Mouse (Mus musculus) ES-E14 (cell line): Measurements from ENCODE around the gene Dolk. TPM values are rescaled to one million over a fixed set of nuclear protein-coding genes. Genes with fewer than 3 reads are reported as not detected.

Experiments used
- DNase-seq: peaks from one replicate; pipeline ENCODE4 v3.0.0-alpha.2; 2013; ENCODE audit warnings: low read depth, low spot score
- H3K27ac ChIP-seq: 2 replicates; pipeline ENCODE4 v1.5.1; 2012; ENCODE audit warnings: low read depth, mild to moderate bottlenecking, low read length, moderate library complexity, mixed read lengths; ENCODE audit not compliant: poor library complexity, insufficient read depth, severe bottlenecking
- H3K36me3 ChIP-seq: 2 replicates; pipeline ENCODE4 v1.6.1; 2012; ENCODE audit warnings: mild to moderate bottlenecking, low read length, moderate library complexity, mixed read lengths; ENCODE audit not compliant: control insufficient read depth, poor library complexity, insufficient read depth, severe bottlenecking
- H3K4me1 ChIP-seq, 2 experiments: fragments of 150-350 bp in 1 of 2; sonication (generic) in 1 of 2; 2 replicates each; pipeline ENCODE4 v1.6.1; 2012; ENCODE audit warnings: low read length in 2 of 2, mild to moderate bottlenecking in 1 of 2, mixed read lengths in 1 of 2; ENCODE audit not compliant: control insufficient read depth in 2 of 2, insufficient read depth in 2 of 2, poor library complexity in 1 of 2
- H3K4me3 ChIP-seq, 2 experiments: fragments of 150-350 bp in 1 of 2; sonication (generic) in 1 of 2; 2 replicates each; pipeline ENCODE4 v1.5.1; 2012; ENCODE audit warnings: low read length in 2 of 2, low read depth in 1 of 2, mild to moderate bottlenecking in 1 of 2, mixed read lengths in 1 of 2; ENCODE audit not compliant: insufficient read depth in 1 of 2, poor library complexity in 1 of 2, severe bottlenecking in 1 of 2
- H3K9ac ChIP-seq: 2 replicates; pipeline ENCODE4 v1.6.1; 2012; ENCODE audit warnings: low read depth, mild to moderate bottlenecking, low read length, mixed read lengths; ENCODE audit not compliant: poor library complexity, insufficient read depth, severe bottlenecking
- H3K9me3 ChIP-seq: fragments of 150-350 bp; sonication (generic); 2 replicates; pipeline ENCODE4 v1.6.1; 2012; ENCODE audit warnings: low read depth, mild to moderate bottlenecking, low read length; ENCODE audit not compliant: control insufficient read depth, insufficient read depth
- CHD2 ChIP-seq: IDR thresholded peaks from 2 replicates; pipeline ENCODE4 v1.6.1; 2014; ENCODE audit warnings: mild to moderate bottlenecking, low read depth, low read length, inconsistent platforms
- HCFC1 ChIP-seq: IDR thresholded peaks from 2 replicates; pipeline ENCODE4 v1.6.1; 2012; ENCODE audit warnings: low read length, inconsistent platforms, borderline replicate concordance; ENCODE audit not compliant: insufficient read depth
- MAFK ChIP-seq: IDR thresholded peaks from 2 replicates; pipeline ENCODE4 v1.6.1; 2014; ENCODE audit warnings: mild to moderate bottlenecking, low read depth, low read length, inconsistent platforms; ENCODE audit not compliant: insufficient read depth
- ZC3H11A ChIP-seq: IDR thresholded peaks from 2 replicates; pipeline ENCODE4 v1.6.1; 2012; ENCODE audit warnings: low read depth, mild to moderate bottlenecking, inconsistent platforms, low read length, borderline replicate concordance
- ZNF384 ChIP-seq: IDR thresholded peaks from 2 replicates; pipeline ENCODE4 v1.6.1; 2012; ENCODE audit warnings: low read depth, low read length, inconsistent platforms
- in situ Hi-C, 2 experiments: fragments of 600-800 bp; cut with MboI; formaldehyde crosslinking; loops; one replicate each; pipeline ENCODE4 v1.15.1; 2025; ENCODE audit warnings: low sequenced_read_pairs in 2 of 2, inconsistent platforms in 1 of 2; ENCODE audit not compliant: unreplicated experiment in 2 of 2
- total RNA-seq: library from RNA; depleted of rRNA; stranded (reverse); fragments of 300-350 nt; gene quantifications from 2 replicates; pipeline ENCODE4 v1.2.3, GENCODE M21; 2012

Dolk gene
- total RNA-seq, 1 experiment: 25.2 TPM

GRCm38 (mm10) chr2:30255631-30256395, 30.3 kb downstream of the Dolk start:
- in situ Hi-C loops: no loop called here

GRCm38 (mm10) chr2:30253809-30254208, 32.3 kb downstream of the Dolk start:
- Histone ChIP-seq H3K27ac (no peak overlapping the region), H3K4me1 (peaks cover 4 to 24% of the 10 kb centered on the region in 2 experiments), H3K9ac (no peak overlapping the region), H3K9me3 (no peaks in the 10 kb centered on the region), H3K36me3 (peaks cover 33% of the 10 kb centered on the region), H3K4me3 (no peak overlapping the region)
- no peak for DNase-seq
- no peak for TF ChIP-seq ZC3H11A
- TF ChIP-seq CHD2: no peak
- TF ChIP-seq ZNF384: no peak
- no peak for TF ChIP-seq MAFK
- TF ChIP-seq HCFC1: no peak
- in situ Hi-C loops: no loop called here

More at GRCm38 (mm10) chr2:30255631-30256395, 30.3 kb downstream of the Dolk start:
- H3K4me3 ChIP-seq: no peak overlapping the region
- no peaks in the 10 kb centered on the region for H3K9me3 ChIP-seq
- peaks cover 4 to 22% of the 10 kb centered on the region in 2 experiments for H3K4me1 ChIP-seq
- no peak for TF ChIP-seq ZNF384
- TF ChIP-seq CHD2: no peak
- no peak for TF ChIP-seq ZC3H11A
- no peak for TF ChIP-seq MAFK
- no peak for TF ChIP-seq HCFC1
- no peak for DNase-seq
- H3K27ac ChIP-seq: no peak overlapping the region
- no peak overlapping the region for H3K9ac ChIP-seq
- peaks cover 29% of the 10 kb centered on the region for H3K36me3 ChIP-seq

GRCm38 (mm10) chr2:30252521-30252920, 33.6 kb downstream of the Dolk start:
- TF ChIP-seq ZNF384 (no peak), MAFK (no peak), CHD2 (no peak), ZC3H11A (no peak), HCFC1 (no peak)
- H3K27ac ChIP-seq: no peak overlapping the region
- H3K9me3 ChIP-seq: no peaks in the 10 kb centered on the region
- DNase-seq: no peak
- H3K4me3 ChIP-seq: no peak overlapping the region
- peaks cover 4 to 21% of the 10 kb centered on the region in 2 experiments for H3K4me1 ChIP-seq
- no peak overlapping the region for H3K9ac ChIP-seq
- peaks cover 33% of the 10 kb centered on the region for H3K36me3 ChIP-seq
- in situ Hi-C loops: no loop called here

DNA sequence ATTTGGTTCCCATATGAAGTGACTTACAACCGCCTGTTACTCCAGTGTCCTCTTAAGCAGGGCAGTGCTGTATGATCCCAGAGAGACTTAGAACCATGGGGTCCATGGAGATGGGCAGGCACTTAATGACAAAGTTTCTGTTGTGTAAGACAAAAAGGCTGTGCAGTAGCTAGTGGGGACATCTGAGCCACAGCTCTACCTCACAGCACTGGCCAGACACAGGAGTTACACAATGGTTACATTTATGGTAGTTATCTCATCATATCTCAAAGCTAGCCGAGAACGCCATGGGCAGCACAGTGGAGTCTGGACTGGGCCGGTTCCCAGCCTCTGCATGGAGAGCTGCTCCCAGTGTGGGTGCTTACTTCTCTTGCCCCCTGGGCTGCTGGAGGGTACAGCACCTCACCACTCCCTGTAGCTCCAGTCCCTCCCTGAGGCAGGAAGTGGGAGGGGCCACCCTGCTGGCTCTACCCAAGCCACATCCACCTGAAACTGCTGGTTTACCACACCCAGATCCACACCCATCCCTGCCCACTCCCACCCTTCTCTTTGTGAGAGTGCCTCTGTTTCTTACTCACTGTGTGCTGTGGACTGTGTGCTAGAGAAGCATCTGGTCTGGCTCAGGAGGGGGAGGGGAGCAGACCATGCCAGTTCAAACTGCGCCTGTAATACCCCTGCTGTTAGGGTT, 34.6 kb downstream of the Dolk start:
- in situ Hi-C loops: no loop called here
- peak; percentile 56 for DNase-seq
- H3K9ac ChIP-seq: no peak overlapping the region
- H3K4me3 ChIP-seq: no peak overlapping the region
- peaks cover 4 to 21% of the 10 kb centered on the region in 2 experiments for H3K4me1 ChIP-seq
- no peaks in the 10 kb centered on the region for H3K9me3 ChIP-seq
- TF ChIP-seq ZNF384 (no peak), CHD2 (no peak), HCFC1 (no peak), MAFK (no peak), ZC3H11A (no peak)
- peaks cover 23% of the 10 kb centered on the region for H3K36me3 ChIP-seq
- peak overlapping the region; percentile 11 for H3K27ac ChIP-seq
